Mouse (Mus musculus) kidney, adult 8-10 months (tissue): ENCODE data around the gene Nxpe4.
A peak's percentile ranks its signal among the peaks of the same experiment; 100 is the strongest.
"Not testable (repeated sequence)": the region's sequence is repeated elsewhere in the genome, so short reads cannot be mapped to it uniquely, and the experiment has no call there.

Experiments
- DNase-seq, 2 experiments: peaks; one replicate each; pipeline ENCODE4 v3.0.0; 2022

Gene Nxpe4

GRCm38 (mm10) chr9:48413591-48413990, 251.8 kb downstream of the Nxpe4 start:
- no peak for DNase-seq

DNA sequence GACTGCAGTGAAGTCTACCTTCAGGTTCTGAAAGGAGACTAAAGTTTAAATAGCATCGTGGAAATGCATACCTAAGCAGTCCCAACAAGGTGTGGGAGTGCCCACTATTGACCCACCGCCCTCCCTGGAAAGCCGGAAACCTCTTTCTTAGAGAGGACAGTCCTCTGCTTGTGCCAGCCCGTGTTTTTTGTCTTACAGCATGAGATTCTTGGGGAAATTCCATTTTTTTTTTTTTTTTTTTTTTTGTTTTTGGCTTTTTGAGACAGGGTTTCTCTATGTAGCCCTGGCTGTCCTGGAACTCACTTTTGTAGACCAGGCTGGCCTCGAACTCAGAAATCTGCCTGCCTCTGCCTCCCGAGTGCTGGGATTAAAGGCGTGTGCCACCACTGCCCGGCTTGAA, 255.5 kb downstream of the Nxpe4 start:
- DNase-seq: not testable (repeated sequence)

DNA sequence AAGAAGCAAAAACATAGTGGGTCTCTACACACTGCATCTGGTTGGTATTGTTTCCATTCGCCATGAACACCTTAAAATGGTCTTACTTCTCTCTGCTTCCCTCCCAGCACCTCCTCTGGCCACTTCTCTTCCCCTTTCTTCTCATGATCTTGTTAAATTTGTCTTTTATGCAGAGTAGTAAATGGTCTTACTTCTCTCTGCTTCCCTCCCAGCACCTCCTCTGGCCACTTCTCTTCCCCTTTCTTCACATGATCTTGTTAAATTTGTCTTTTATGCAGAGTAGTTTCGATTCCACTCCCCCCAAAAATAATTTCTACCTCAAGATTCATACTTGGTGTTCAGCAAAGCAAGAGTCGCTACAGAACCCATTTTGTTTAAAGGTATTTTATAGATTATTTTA, 256.2 kb downstream of the Nxpe4 start:
- no peak for DNase-seq

GRCm38 (mm10) chr9:48418397-48418796, 256.6 kb downstream of the Nxpe4 start:
- no peak for DNase-seq

DNA sequence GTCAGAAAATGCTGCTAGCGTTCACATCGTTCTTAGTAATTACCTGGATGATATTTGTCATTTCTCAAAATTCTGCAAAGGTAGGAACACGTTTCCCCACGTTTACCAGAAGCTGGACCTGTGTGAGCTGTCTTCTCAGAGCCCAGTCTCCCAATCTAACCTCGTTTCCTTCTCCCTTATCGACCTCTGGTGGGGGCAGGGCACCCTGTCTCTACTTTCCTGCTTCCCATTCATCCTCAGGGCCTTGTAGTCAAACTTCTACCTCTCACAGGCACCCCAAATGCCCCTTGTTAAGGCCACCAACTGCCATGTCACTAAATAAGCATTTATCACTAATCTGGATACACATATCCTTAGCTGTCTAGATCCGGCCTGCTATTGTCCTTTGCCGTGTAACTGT, 257.0 kb downstream of the Nxpe4 start:
- no peak for DNase-seq

DNA sequence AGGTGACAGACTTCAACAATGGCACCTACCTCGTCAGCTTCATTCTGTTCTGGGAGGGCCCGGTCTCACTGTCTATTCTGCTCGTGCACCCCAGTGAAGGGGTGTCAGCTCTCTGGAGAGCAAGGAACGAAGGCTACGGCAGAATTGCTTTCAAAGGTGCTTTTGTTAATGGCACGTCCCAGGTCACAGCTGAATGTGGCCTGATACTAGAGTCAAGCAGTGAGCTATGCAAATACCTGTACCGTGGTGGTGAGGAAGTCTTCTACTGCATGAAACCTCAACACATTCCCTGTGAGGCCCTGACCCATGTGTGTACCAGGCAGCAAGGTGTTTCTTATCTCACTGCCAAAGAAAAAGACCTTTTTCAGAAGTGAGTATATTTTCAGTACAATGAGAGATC, 258.6 kb downstream of the Nxpe4 start:
- DNase-seq: no peak

- DNase-seq: no peak
Observed at GRCm38 (mm10) chr9:48421029-48421428, 259.2 kb downstream of the Nxpe4 start.

- DNase-seq: no peak
Observed at GRCm38 (mm10) chr9:48421561-48421960, 259.7 kb downstream of the Nxpe4 start.

GRCm38 (mm10) chr9:48422382-48422781, 260.6 kb downstream of the Nxpe4 start:
- DNase-seq: no peak

DNA sequence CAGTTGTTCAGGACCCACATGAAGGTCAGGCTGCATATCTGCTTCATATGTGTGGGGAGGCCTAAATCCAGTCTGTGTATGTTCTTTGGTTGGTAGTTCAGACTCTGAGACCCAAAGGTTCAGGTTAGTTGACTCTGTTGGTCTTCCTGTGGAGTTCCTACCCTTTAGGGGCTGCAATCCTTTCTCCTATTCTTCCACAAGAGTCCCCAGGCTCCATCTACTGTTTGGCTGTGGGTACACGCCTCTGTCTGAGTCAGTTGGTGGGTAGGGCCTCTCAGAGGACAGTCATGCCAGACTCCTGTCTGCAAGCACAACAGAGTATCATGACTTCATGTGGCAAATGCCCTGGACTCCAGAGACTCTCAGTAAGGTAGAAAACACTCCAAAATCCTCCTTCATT, 261.4 kb downstream of the Nxpe4 start:
- no peak for DNase-seq

DNA sequence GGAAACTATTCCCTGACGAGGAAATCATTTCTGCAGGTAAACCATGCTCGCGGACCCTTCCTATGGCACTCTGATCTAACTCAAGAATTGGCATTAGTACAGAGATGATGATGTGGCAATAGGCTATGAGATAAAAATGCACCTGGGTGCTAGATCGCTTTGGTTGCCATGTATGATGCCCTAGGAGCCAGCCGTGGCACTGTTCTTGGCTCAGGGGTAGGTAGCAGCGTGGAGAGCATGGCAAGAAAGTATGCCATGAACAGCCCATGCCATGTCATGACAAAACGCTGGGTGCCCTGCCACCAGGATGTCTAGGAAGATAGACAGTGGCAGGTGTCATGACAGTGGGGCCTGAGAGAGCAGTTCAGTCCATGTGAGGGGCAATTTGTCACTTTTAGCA, 265.4 kb downstream of the Nxpe4 start:
- DNase-seq: no peak

GRCm38 (mm10) chr9:48432449-48432848, 270.6 kb downstream of the Nxpe4 start:
- DNase-seq: no peak

DNA sequence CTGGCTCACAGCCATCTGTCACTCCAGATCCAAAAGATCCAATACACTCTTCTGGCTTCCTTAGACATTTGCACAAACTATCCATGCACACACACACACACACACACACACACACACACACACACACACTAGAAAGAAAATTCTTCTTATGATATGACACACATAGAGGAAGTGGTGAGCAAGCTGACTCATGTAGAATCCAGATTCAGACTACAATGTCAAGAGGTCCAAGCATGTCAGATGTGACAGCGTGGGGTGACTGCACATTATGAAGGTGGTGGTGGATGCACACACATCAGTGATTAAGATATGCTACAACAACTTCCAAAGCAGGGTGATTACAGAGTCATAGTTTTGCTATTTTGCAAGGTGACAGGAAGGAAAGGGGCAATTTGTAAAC, 282.1 kb downstream of the Nxpe4 start:
- DNase-seq: no peak

GRCm38 (mm10) chr9:48444821-48445220, 283.0 kb downstream of the Nxpe4 start:
- DNase-seq: no peak

DNA sequence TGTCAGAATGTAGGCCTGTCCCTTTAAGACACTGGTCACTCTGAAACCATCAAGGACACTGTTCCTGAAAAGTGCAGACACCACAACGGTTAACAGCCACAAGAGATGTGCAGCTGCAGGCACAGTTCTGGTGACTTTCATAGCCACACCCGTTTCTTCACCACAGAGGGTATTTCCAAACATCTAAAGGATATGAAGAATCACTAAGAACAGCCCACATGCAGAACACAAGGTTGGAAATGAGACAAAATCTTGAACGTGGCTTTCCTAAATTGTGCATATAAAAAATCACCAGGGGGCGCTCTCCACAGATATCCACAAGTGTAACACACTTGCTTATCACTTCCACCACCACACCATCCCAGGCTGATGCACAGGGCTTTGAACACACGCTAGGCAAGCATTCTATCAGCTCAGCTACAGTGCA, 286.0 kb downstream of the Nxpe4 start:
- peak in 1 of 2 experiments; percentile 19 for DNase-seq
